In genomic region chr19:20194511-20194910, GRCm38 (mm10) we compare ENCODE assay signal across 34 mouse cellular contexts.
"Had no signal": no experiment of that assay in that cellular context is flagged by ENCODE, and none has a peak within 500 bp of the region (broad histone marks: within the 10 kb centered on the region; RNA-seq: fewer than 3 reads in every experiment).

No protein-coding gene starts in this region.

- DNase-seq: heart, postnatal 10 days; heart, postnatal 14 days; heart, postnatal 36 days; heart, postnatal 4 days; kidney, adult 11 months; kidney, adult 18-20 months; kidney, adult 2 months; kidney, adult 8-10 months; kidney, adult 9 months; kidney, postnatal 10 days; kidney, postnatal 14 days; kidney, postnatal 25 days; kidney, postnatal 36 days; kidney, postnatal 4 days; layer of hippocampus, adult 9-11 months; layer of hippocampus, postnatal 36 days had no signal

- H3K4me3 ChIP-seq: heart, embryonic 10.5 days; heart, embryonic 12.5 days; heart, embryonic 13.5 days; heart, embryonic 15.5 days; hindbrain, embryonic 10.5 days; hindbrain, embryonic 12.5 days; hindbrain, embryonic 13.5 days; hindbrain, embryonic 15.5 days; intestine, embryonic 15.5 days; kidney, embryonic 15.5 days; layer of hippocampus, adult 2 months had no signal

- ATAC-seq: hindbrain, embryonic 16.5 days; hindbrain, postnatal 0 days; inflammation-experienced regulatory T-cells, adult 6 months; intestine, embryonic 15.5 days; intestine, embryonic 16.5 days; intestine, postnatal 0 days had no signal

- H3K27ac ChIP-seq: heart, embryonic 10.5 days; heart, embryonic 13.5 days; heart, embryonic 15.5 days; hindbrain, embryonic 10.5 days; hindbrain, embryonic 12.5 days; hindbrain, embryonic 13.5 days; hindbrain, embryonic 14.5 days; hindbrain, embryonic 15.5 days; hindbrain, postnatal 0 days; intestine, embryonic 15.5 days; kidney, embryonic 15.5 days; kidney, postnatal 0 days; layer of hippocampus, adult 2 months had no signal
